Mouse (Mus musculus) gastrocnemius, postnatal 36 days (tissue): ENCODE measurements around the gene Otx1. TPM values are rescaled to one million over a fixed set of nuclear protein-coding genes. Genes with fewer than 3 reads are reported as not detected.

Experiments used
- DNase-seq, 2 experiments: peaks; one replicate each; pipeline ENCODE4 v3.0.0; 2022
- intact Hi-C: fragments of 180-260 bp; cut with DNase I; formaldehyde crosslinking; loops from one replicate; pipeline ENCODE4 v1.15.1; 2025
- long read RNA-seq, 2 experiments: library from polyadenylated mRNA; stranded (forward); transcript quantifications; one replicate each; pipeline ENCODE4 v2.0.0; 2021
- total RNA-seq, 2 experiments: library from RNA; stranded (reverse); gene quantifications; 2 replicates each; pipeline ENCODE4 v1.2.3; 2021

Gene Otx1
- not detected for total RNA-seq
- long read RNA-seq, experiment 1: 0 reads
- long read RNA-seq, experiment 2: 0 reads

DNA sequence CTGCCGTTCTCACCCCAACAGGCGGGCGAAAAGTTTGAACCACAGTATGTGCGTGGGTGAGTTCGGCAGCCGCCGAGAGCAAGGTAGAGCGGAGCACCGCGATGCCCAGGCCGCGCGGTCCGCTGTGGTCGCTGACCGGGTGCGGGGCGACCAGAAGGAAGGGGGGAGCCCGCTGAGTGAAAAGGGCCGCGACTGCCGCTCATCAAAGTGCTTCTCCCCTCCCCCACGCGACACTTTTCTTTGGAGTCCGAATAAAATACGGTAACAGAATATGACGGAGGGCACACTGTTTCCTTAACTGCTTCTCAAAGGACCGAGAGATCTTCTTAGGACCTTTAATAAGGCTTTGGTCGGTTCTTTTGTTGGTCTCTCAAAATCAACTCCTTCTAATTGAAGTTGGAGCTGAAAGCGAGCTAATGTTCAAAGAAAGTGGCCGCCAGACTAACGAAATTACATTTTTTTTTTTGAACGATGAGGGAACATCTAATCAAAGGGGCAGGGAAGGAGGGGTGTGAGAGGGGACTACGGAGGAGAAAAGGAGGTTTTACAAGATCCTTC lies at the start of gene Otx1:
Gene Otx1 (minus strand): TSS at position 115 of the 558 bp plus-strand sequence.
- intact Hi-C loops: loop anchor here (5.0 kb wide), 1 partner anchor 199 kb away; no protein-coding TSS in a partner anchor
- DNase-seq: peak in 1 of 2 experiments; percentile 33

GRCm38 (mm10) chr11:22050864-22051263 lies 48.2 kb upstream of the Otx1 start:
- DNase-seq: no peak
- intact Hi-C loops: no loop called here

DNA sequence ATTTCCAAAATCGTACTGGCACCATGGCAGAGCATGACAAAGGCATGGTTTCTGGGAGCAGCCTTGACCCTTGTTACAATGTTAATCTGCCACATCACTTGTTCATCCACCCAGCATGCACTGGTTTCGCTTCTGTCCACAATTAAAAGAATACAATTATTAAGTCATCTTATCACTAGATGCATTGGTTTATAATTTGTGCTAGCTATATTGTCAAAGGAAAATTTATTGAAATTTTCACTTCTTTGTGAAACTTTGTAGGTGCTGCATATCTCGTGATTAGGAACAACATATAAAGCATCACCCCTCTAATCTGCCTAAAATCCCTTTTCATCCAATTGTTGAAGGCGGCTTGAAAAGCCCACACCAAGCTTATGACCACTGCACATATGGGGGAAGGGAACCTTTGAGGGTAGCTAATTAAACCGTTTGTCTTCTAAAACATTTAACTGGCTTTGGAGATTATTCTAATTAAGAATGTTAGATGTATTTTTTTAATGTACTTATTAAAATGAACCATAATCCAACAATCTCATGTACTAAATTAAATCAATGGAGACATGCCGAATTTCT lies 37.2 kb upstream of the Otx1 start:
- no peak for DNase-seq
- intact Hi-C loops: no loop called here

GRCm38 (mm10) chr11:22034564-22035105 lies 31.9 kb upstream of the Otx1 start:
- no peak for DNase-seq
- intact Hi-C loops: no loop called here

DNA sequence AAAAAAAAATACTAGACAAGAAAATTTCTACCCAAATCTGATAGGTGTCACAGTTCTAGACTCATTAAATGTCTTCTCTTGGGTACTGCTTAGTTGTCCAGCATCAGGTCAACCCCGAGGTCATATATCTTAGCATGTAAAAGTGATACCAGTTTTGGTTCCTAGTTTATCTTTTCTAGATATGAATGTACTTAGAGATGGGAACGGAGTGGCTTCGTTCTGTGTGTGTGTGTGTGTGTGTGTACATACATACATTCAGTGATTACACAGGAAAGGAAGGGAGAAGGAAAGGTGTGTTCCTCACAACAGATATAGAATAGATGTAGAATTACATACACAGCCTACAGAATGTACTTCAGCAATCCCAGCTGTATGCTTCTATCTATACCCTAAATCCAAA lies 30.9 kb upstream of the Otx1 start:
- no peak for DNase-seq
- intact Hi-C loops: no loop called here

DNA sequence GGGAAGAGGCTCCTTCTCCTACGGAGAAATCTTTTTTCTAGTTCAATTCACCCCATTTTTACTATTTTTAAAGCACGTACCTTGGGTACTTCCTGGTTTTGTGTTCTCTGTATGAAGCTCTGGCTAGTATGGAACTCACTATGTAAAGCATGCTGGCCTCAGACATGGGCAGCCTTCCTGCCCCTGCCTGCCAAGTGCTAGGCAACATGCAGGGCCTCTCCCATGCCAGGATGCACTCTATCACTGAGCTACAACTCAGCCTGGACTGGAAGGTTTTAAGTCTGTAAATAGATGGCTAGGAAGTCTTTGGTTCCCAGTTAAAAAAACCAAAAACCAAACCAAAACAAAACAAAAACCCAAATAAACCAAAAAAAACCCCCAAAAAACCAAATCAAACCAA lies 17.9 kb upstream of the Otx1 start:
- no peak for DNase-seq
- intact Hi-C loops: no loop called here

- no peak for DNase-seq
- intact Hi-C loops: no loop called here
These were observed 14.7 kb upstream of the Otx1 start for GRCm38 (mm10) chr11:22017444-22017843.

GRCm38 (mm10) chr11:22016341-22016740 lies 13.6 kb upstream of the Otx1 start:
- DNase-seq: no peak
- intact Hi-C loops: no loop called here

- intact Hi-C loops: no loop called here
- no peak for DNase-seq
These were observed 6.1 kb upstream of the Otx1 start for GRCm38 (mm10) chr11:22008817-22009216.

- intact Hi-C loops: no loop called here
- DNase-seq: no peak
These were observed 5.5 kb upstream of the Otx1 start for GRCm38 (mm10) chr11:22008129-22008596.

- intact Hi-C loops: no loop called here
These were observed 5.0 kb upstream of the Otx1 start for GRCm38 (mm10) chr11:22007781-22008110.

DNA sequence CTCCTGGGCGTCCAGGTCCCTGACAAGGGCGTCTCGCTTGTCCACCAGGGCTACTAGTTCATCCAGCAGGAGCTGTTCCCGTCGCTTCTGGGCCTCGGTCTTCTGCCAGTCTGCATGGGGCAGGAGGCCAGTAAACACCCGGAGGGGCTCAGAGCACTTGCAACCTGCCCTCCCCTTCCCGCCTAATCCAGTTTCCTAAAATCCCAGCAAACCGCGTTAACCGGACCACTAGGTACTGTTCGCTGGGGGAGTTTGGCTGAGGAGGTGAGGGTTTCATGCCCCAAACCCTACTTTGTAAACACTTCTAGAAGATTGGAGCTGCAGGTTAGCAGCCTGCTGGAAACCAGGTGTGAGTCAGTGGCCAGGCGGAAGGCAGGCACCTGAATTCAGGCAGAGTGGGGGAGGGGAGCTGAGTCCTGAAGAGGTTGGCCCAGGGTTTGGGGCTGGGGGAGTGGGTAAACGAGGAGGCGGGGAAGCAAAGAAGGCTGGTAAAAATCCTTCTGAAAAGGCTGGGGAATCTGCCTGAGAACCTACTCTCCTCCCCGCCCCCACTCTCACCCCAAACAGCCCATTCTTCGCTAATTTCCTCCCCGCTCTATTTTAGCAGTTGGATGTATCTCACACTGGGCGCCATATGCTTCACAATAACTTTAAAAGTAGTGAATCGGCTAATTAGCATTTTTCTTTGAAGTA lies 4.5 kb upstream of the Otx1 start:
- intact Hi-C loops: no loop called here

More at GRCm38 (mm10) chr11:22007781-22008110, 5.0 kb upstream of the Otx1 start:
- no peak for DNase-seq

GRCm38 (mm10) chr11:22006471-22007087 lies 3.9 kb upstream of the Otx1 start:
- intact Hi-C loops: no loop called here
- DNase-seq: no peak

More for the DNA sequence above, 4.5 kb upstream of the Otx1 start:
- DNase-seq: no peak

GRCm38 (mm10) chr11:22005281-22005870 lies 2.7 kb upstream of the Otx1 start:
- intact Hi-C loops: no loop called here
- DNase-seq: no peak

DNA sequence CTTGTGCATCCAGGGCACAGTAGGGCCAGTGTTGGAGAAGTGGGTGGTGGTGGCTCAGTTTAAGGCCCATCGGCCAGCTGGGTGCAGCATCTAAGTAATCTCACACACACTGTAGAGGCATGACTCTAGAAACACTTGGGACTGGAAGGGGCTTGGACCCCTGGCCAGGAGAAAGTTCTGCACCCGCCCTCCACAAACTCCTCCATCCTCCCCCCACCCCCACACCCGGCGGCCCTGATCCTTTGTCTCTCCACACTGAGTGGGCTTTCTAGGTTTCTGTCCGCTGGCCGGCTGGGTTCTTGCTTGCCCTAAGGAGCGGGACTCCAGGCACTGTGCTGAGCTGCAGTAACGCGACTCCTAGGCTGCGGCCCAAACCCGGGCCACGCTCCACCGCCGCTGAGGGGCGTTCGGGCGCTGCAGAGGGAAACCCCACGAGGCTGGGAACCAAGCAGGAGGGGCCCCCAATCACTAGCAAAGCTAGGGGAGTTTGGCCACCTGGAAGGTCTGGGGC lies 1.7 kb upstream of the Otx1 start:
- DNase-seq: peak in 1 of 2 experiments; percentile 15

GRCm38 (mm10) chr11:22003341-22003981 lies 764 bp upstream of the Otx1 start:
- peak in 1 of 2 experiments; percentile 38 for DNase-seq
- intact Hi-C loops: loop anchor here (5.0 kb wide), 1 partner anchor 199 kb away; no protein-coding TSS in a partner anchor

More for the DNA sequence above, 1.7 kb upstream of the Otx1 start:
- intact Hi-C loops: loop anchor here (5.0 kb wide), 1 partner anchor 198 kb away; no protein-coding TSS in a partner anchor

DNA sequence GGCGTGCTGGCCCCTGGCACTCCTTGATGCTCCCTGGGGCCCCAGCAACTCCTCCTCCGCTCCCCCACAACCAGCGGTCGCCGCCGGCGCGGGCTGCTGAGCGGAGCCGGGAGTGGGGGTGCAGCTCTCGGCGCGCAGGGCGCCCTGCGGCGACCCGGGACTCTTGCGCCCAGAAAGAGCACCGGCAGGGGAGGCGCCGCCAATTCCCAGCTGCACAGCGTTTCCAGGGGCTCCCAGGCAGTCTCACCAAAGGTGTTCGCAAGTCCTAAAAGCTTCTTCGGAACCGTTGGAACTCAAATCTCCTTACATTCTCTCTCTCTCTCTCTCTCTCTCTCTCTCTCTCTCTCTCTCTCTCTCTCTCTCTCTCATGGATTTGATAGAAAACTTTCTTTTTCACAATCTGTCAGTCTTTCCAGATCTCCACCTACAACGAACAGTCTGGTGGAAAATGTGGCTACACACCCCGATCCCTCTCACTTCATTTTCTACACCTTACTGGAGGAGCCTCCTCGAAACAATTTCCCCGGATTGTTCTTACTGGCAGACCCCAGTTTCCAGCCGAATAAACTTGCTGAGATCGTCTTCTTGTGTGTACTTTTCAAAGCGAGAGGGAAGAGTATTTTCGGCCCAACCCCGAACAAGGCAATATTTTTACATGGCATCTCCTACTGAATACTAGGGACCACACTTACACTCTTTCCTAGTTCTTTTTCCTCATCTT lies 475 bp downstream of the Otx1 start:
- intact Hi-C loops: loop anchor here (5.0 kb wide), 1 partner anchor 200 kb away; no protein-coding TSS in a partner anchor

DNA sequence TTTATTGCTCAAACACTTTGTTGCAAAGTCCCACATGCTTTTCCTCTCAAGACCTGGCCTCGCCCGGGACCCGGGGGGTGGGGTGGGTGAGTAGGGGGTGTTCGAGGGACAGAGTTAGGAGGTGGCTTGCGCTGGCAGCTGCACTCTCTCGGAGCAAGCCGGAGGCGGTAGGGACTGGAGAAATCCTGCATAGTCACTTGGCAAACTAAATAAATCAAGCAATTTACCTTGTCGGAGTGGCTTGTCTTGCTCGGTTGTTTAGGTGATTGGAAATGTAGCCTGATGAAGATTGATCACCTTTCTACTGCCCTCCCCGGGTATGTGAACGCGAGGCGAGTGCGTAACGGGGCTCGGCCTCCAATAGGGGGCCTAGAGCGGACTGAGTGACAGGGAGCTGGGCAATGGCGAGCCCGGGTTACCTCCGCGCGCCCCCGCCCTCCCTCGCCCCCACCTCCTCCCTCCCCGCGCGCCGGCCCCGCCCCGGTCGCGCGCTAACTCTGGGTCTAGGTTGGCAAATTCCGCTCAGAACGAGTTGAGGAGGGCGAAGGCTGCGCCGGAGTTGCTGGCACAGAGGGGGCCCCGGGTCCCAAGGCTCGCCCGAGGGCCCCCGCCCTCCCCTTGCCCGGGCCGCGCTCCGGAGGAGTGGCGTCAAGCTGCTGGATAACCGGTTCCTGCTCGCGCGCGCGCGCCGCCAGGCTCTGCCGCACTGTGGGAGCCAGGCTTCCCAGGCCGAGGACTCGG lies 1.2 kb downstream of the Otx1 start:
- DNase-seq: peak in 1 of 2 experiments; percentile 22
- intact Hi-C loops: loop anchor here (5.0 kb wide), 1 partner anchor 201 kb away; no protein-coding TSS in a partner anchor

More for the DNA sequence above, 475 bp downstream of the Otx1 start:
- DNase-seq: peak in 1 of 2 experiments; percentile 35
